Mouse (Mus musculus) thymus, postnatal 25 days (tissue): ENCODE measurements around the gene Zfp788.
"Not testable (repeated sequence)": the region's sequence is repeated elsewhere in the genome, so short reads cannot be mapped to it uniquely, and the experiment has no call there.

ENCODE experiments used
- DNase-seq: peaks from one replicate; pipeline ENCODE4 v3.0.0; 2022

Zfp788 gene

GRCm38 (mm10) chr7:41632409-41633220 is at the start of gene Zfp788:
Gene Zfp788 (plus strand): TSS chr7:41633203.
- peak; percentile 90 for DNase-seq

GRCm38 (mm10) chr7:41587831-41588230 is 45.2 kb upstream of the Zfp788 start:
- DNase-seq: not testable (repeated sequence)

DNA sequence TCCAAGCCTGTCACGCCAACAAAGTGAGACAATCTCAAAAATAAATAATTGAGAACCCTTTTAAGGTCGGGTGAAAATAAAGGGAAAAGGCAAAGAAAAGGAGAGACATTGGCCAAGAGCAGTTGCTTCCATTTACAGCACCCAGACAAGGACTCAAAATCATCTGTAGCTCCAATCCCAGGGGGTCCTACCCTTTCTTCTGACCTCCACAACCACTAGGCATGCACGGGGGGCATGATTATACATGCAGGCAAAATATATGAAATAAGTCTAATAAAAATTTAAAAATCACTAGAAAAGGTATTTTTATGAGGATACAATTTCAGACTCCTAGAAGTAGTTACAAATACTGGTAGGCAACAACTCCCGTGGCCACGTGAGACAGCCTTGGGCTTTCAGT is 34.4 kb upstream of the Zfp788 start:
- no peak for DNase-seq

DNA sequence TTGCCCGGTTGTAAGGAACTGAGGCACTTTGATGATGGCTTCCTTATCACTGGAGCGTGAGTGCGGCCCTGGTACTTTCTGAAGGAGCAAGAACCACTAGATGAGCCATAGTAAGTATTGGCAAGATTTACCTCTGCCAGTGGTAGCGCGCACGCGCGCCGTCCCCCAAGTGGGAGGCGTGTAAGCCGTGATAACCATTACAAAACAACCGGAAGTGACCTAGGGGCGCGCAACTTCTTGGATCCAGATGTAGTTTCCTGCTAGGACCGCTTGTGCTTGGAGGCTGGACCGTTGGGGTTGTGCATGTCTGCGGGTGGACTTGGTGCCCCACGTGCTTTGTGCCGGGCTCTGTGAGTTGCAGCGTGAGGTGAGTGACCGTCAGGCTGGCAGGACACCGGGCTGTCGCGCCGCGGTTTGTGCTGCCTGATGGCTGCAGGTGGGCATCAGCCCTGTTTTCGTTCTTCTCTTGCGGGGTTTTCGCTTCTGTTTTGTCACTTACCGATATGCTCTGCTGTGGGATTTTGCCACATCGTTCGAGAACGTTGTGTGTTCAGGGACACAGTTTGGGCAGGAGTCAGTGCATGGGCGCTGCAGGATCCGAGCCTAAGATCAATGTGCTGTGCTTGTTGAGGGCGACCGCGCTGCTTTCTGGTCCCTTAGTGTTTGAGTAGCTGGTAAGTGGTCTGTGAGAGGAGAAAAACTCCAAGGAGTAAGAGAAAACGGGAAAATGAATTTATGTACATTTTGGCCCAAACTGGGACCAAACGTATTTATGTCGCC is 33.8 kb upstream of the Zfp788 start, which contains the start of gene 2610021A01Rik:
TSS of gene 2610021A01Rik (plus strand) at position 197 of the 780 bp plus-strand sequence.
- peak; percentile 86 for DNase-seq

DNA sequence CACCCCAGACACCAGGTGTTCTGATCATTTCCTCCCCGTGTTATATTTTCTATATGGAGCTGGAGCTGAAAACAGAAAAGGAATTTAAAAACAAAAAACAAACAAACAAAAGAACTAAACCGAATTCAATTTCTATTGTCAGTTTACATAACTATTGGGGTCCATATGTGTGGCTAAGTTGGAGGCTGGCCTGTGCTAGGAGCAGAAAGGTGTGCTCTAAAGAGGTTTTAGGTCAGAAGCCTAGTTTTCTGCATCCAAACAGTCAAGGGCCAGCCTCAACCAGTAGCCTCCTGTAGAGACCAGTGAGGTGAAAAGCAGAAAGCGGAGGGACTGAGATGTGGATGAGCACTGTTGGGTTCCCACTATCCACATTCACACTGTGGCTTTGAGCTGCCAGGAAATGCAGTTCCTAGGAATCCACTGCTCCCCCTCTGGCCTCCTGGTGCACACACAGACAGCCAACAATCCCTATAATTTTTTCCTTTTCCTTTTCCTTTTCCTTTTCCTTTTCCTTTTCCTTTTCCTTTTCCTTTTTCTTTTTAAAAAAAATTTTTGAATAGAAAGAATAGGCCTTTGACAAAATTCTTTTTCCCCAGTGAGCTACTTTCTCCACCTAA is 33.0 kb upstream of the Zfp788 start:
- DNase-seq: no peak

DNA sequence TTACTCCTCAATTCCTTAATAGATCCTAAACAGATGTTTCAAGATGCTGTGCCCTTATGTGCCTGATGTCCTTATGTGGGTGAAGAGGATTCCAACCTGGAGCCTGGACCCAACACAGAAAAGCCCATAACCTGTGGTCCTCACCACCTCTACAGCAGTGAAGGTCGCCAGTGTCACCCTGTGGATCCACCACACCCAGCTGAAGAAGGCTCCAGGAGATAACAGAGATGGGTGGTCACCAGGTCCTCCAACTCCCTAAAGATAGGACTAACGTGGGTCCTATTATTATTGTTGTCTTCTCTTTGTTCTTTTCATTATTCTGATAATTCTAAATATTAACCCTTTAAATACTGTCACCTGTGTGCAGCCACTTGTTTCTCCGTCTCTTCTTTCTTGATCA is 21.3 kb upstream of the Zfp788 start:
- DNase-seq: no peak

GRCm38 (mm10) chr7:41616241-41616640 is 16.8 kb upstream of the Zfp788 start:
- not testable (repeated sequence) for DNase-seq

- DNase-seq: peak; percentile 83
These were observed 400 bp downstream of the Zfp788 start for GRCm38 (mm10) chr7:41633221-41633984.

DNA sequence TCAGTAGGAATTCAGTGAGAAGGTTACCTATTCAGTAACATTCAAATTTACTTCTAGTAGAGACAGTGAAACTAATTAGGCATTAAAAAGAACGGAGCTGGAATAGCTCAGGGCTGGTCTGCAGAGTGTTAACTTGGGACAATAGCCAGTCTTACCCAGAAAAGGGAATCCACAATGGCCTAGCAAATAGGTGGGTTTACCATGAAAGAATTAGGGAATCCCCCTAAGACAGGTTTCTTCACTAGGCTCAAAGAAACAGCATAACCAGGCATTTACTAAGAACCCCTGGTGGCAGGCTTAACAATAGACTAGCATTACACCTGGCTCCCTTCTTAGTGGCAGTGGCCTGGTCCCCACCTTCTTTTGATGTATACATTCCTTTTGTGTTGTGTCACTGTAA is 41.3 kb downstream of the Zfp788 start:
- DNase-seq: not testable (repeated sequence)
